Mouse (Mus musculus) C2C12 (cell line): ENCODE results near the gene Col5a3. TPM values are rescaled to one million over a fixed set of nuclear protein-coding genes. Genes with fewer than 3 reads are reported as not detected.

Experiments
- H3K27me3 ChIP-seq: one replicate; pipeline ENCODE4 v1.6.1; 2011; ENCODE audit not compliant: control insufficient read depth, insufficient read depth, insufficient read length
- H3K36me3 ChIP-seq: one replicate; pipeline ENCODE4 v1.6.1; 2011; ENCODE audit not compliant: control insufficient read depth, insufficient read depth
- H3K4me3 ChIP-seq: one replicate; pipeline ENCODE4 v1.5.1; 2011; ENCODE audit warnings: mild to moderate bottlenecking, control low read depth; ENCODE audit not compliant: poor library complexity, insufficient read depth, severe bottlenecking
- H3K79me2 ChIP-seq: one replicate; pipeline ENCODE4 v1.6.1; 2011; ENCODE audit not compliant: control insufficient read depth, insufficient read depth
- H3K79me3 ChIP-seq: one replicate; pipeline ENCODE4 v1.6.1; 2011; ENCODE audit warnings: low read depth, control low read depth
- H3ac ChIP-seq: one replicate; pipeline ENCODE3; 2011; ENCODE audit warnings: low read depth; ENCODE audit not compliant: control insufficient read depth, insufficient read length
- CEBPB ChIP-seq: IDR thresholded peaks from one replicate; pipeline ENCODE4 v1.6.1; 2011; ENCODE audit warnings: low read depth, mild to moderate bottlenecking, control low read depth, moderate library complexity
- CTCF ChIP-seq: IDR thresholded peaks from one replicate; pipeline ENCODE4 v1.5.1; 2011; ENCODE audit not compliant: control insufficient read depth, insufficient read depth, insufficient read length
- FOSL1 ChIP-seq: IDR thresholded peaks from one replicate; pipeline ENCODE4 v1.8.0; 2011; ENCODE audit warnings: mild to moderate bottlenecking, low read length; ENCODE audit not compliant: poor library complexity, insufficient read depth, severe bottlenecking
- MAX ChIP-seq: IDR thresholded peaks from one replicate; pipeline ENCODE4 v1.6.1; 2011; ENCODE audit warnings: mild to moderate bottlenecking, control low read depth
- MYOD1 ChIP-seq: IDR thresholded peaks from one replicate; pipeline ENCODE4 v1.6.1; 2011; ENCODE audit warnings: low read depth; ENCODE audit not compliant: control insufficient read depth, insufficient read length
- MYOG ChIP-seq: IDR thresholded peaks from one replicate; pipeline ENCODE4 v1.6.1; 2011; ENCODE audit not compliant: control insufficient read depth, insufficient read length; ENCODE audit errors: extremely low read depth
- USF1 ChIP-seq: IDR thresholded peaks from one replicate; pipeline ENCODE4 v1.6.1; 2011; ENCODE audit warnings: low read depth, mild to moderate bottlenecking, control low read depth, moderate library complexity
- polyA plus RNA-seq: library from polyadenylated mRNA; unstranded; fragments of >200 nt; fragmentation: generic; extraction: Trizol; gene quantifications from one replicate; pipeline ENCODE4 v1.2.1, GENCODE M21; 2012; ENCODE audit warnings: missing spikeins

The Col5a3 gene
- polyA plus RNA-seq, 1 experiment, result 1.3 TPM

DNA sequence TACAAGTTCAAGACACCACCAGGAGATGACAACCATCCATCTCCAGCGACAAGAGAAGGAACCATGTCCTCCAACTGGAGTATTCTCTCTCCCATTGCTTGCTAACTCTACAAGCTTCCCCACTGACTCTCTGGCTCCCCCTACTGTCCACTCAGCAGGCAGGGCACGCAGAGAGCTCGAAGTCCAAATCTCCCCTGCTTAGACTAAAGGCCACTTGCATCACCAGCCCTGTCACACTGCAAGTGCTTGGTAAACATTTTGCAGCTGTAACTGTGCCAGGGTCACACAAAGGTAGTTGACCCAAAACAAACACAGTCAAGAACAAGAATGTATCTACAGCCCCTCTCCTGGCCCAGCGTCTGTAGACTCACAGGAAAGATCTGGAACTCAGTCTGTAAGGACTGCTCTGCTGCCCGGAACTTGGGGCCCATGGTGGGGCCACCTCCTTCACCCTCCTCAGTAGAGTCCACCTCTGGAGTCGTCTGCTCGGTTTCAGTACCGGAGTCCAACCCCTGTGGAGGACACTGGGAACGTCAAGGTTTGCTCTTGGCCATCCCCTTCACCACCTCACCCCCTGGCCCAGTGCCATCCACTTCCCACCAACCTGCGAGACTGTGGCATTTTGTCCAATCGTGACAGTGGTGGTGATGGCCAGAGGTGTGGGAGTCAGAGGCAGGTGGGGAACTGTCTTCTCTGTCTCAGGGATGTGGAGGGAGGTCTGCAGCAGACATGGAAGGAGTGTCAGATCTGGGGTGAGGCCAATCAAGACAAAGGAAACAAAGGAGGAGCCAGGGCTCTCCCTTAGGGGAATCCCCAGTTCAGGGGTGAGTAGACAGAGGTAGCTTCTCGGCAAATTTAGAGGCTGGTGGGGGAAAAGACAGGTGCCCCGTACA lies 10.4 kb downstream of the Col5a3 start:
- Histone ChIP-seq H3ac (no peak overlapping the region), H3K4me3 (no peak overlapping the region), H3K79me2 (no peaks in the 10 kb centered on the region), H3K79me3 (no peaks in the 10 kb centered on the region), H3K27me3 (no peaks in the 10 kb centered on the region), H3K36me3 (no peaks in the 10 kb centered on the region)
- TF ChIP-seq CTCF, result peak; percentile 77
- TF ChIP-seq MYOG, result no peak
- TF ChIP-seq FOSL1, result no peak
- no peak for TF ChIP-seq MYOD1
- no peak for TF ChIP-seq USF1
- TF ChIP-seq MAX, result no peak
- TF ChIP-seq CEBPB, result no peak

DNA sequence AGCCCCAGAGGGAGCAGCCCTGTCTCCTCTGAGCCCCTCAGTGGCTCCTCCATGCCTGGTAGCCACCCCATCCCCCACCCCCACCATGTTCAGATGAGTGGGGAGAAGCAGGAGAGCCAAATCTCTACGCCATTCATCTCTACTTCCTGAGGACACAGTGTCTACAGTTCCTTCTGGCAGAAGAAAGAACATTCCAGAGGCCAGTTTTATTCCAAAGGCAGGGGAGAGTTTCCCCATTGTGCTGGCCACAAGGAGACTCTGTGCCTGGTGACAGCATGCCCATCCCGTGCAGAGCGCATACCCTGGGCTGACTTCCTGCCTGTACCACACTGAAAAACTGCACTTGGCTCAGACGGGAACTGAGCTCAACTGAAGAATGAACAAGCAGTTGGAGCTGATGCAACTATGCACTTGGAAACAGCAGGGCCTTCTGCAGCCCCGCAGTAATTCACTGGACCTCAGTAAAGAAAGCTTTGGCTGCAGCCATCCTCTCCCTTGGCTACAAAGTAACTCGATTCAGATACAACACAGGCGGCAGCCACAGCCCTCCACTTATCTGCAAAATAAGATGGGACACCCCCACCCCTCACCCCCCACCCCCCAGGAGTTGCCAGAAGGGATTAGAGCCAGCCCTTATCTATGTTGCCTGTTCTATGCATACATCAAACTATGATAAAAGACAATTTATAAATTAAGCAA lies 20.6 kb downstream of the Col5a3 start:
- Histone ChIP-seq H3K36me3 (no peaks in the 10 kb centered on the region), H3K27me3 (no peaks in the 10 kb centered on the region), H3ac (no peak overlapping the region), H3K79me2 (no peaks in the 10 kb centered on the region), H3K79me3 (no peaks in the 10 kb centered on the region), H3K4me3 (no peak overlapping the region)
- TF ChIP-seq CTCF, result no peak
- no peak for TF ChIP-seq MYOD1
- TF ChIP-seq USF1, result no peak
- TF ChIP-seq CEBPB, result no peak
- TF ChIP-seq MYOG, result no peak
- no peak for TF ChIP-seq FOSL1
- no peak for TF ChIP-seq MAX

DNA sequence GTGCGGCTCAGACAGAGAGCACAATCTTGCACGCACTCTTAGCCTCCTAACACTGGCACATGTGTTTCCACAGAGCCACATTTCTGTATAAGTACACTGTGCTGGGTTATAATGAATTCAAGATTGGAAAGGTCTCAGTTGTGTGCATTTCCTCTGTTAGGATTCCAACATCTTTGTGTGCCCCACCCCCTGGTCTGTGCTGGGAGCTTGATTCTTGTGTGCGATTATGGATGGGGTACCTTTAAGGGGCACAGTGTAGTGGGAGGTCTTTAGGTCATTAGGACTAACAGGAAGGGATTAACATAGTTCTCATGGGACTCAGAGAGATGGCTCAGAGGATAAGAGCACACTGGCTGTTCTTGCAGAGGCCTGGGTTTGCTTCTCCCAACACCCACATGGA lies 24.5 kb downstream of the Col5a3 start:
- Histone ChIP-seq H3K79me3 (no peaks in the 10 kb centered on the region), H3K4me3 (no peak overlapping the region), H3ac (no peak overlapping the region), H3K36me3 (no peaks in the 10 kb centered on the region), H3K27me3 (no peaks in the 10 kb centered on the region), H3K79me2 (no peaks in the 10 kb centered on the region)
- no peak for TF ChIP-seq USF1
- no peak for TF ChIP-seq MYOD1
- no peak for TF ChIP-seq MYOG
- no peak for TF ChIP-seq CEBPB
- TF ChIP-seq MAX, result no peak
- no peak for TF ChIP-seq FOSL1
- TF ChIP-seq CTCF, result no peak

DNA sequence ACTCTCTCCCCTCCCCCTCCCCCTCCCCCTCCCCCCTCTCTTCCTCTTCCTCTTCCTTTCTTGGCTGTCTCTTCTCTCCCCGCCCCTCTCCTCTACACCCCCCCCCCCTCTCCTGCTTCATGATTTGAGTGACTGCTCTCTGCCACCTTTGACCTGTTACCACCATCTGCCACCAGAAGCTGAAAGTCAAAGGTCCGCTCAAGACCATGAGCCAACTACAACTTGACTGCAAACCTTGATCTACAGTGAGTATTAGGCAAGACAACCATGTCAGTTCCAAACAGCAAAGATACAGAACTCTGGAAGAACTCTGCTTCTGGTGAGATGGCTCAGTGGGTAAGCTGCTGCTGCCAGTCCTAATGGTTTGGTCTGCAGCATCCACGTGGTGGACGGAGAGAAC lies 25.2 kb downstream of the Col5a3 start:
- Histone ChIP-seq H3K27me3 (no peaks in the 10 kb centered on the region), H3K79me2 (no peaks in the 10 kb centered on the region), H3K4me3 (no peak overlapping the region), H3K79me3 (no peaks in the 10 kb centered on the region), H3K36me3 (no peaks in the 10 kb centered on the region), H3ac (no peak overlapping the region)
- TF ChIP-seq USF1 (no peak), MYOG (no peak), MAX (no peak), CTCF (no peak), CEBPB (no peak), MYOD1 (no peak), FOSL1 (no peak)

DNA sequence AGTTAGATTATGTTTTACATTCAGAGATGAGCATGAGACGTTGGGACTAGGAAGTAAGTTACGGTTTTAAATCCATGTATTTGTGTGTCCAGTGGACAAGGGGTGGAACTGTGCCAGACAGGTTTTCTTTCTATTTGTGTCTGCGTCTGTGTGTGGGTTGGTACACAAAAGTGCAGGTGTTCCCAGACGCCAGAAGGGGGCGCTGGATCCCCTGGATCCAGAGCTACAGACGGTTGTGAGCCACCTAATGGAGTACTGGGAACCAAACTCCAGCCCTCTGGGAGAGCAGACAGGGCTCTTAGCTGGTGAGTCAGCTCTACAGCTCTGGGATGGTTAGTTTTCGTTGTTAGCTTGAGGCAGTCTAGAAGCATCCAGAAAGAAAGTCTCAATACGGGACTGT lies 26.9 kb downstream of the Col5a3 start:
- H3K4me3 ChIP-seq, result no peak overlapping the region
- no peaks in the 10 kb centered on the region for H3K79me2 ChIP-seq
- no peak for TF ChIP-seq CTCF
- no peaks in the 10 kb centered on the region for H3K27me3 ChIP-seq
- H3K36me3 ChIP-seq, result no peaks in the 10 kb centered on the region
- H3K79me3 ChIP-seq, result no peaks in the 10 kb centered on the region
- no peak overlapping the region for H3ac ChIP-seq

DNA sequence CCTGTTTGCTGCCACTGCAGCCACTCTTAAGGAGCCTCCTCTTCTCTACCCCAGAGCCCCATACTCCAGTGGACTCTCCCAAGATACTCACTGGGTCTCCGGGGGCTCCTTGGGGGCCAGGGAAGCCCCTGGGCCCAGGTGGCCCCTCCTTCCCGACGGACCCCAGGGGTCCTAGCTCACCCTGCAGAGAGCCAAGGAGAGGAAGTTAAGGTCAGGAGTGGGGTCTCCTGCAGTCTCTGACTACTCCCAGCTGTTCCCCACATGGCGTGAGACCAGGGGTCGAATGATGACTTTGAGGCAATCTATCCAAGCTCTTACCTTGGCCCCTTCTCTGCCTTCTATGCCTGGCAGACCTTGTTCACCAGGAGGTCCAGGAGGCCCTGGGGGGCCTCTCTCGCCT lies 29.8 kb downstream of the Col5a3 start:
- H3K4me3 ChIP-seq, result no peak overlapping the region
- H3K27me3 ChIP-seq, result no peaks in the 10 kb centered on the region
- H3K36me3 ChIP-seq, result no peaks in the 10 kb centered on the region
- TF ChIP-seq USF1, result no peak
- no peak for TF ChIP-seq MYOD1
- TF ChIP-seq FOSL1, result no peak
- no peak for TF ChIP-seq MAX
- no peak for TF ChIP-seq CEBPB
- TF ChIP-seq MYOG, result no peak
- TF ChIP-seq CTCF, result no peak
- no peaks in the 10 kb centered on the region for H3K79me3 ChIP-seq
- no peaks in the 10 kb centered on the region for H3K79me2 ChIP-seq
- no peak overlapping the region for H3ac ChIP-seq
